Mouse (Mus musculus) adrenal gland, adult (tissue): ENCODE data around the gene Vars.
"Not testable (repeated sequence)": the region's sequence is repeated elsewhere in the genome, so short reads cannot be mapped to it uniquely, and the experiment has no call there.

Experiments used
- DNase-seq, 2 experiments: peaks; one replicate each; pipeline ENCODE4 v3.0.0; 2022 to 2023; ENCODE audit warnings: low spot score in 1 of 2; ENCODE audit not compliant: inconsistent age in 2 of 2

The Vars gene

DNA sequence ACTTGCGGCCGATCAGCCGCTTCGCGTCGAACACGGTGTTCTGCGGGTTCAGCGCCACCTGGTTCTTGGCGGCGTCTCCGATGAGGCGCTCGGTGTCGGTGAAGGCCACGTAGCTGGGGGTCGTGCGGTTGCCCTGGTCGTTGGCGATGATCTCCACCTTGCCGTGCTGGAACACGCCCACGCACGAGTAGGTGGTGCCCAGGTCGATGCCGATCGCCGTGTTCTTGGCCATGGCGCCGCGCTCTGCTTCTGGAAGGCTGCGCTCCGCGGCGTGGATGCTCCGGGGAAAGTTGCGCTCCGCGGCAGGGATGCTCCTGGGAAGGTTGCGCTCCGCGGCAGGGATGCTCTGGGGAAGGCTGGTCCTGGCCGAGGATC is 29.1 kb upstream of the Vars start:
- not testable (repeated sequence) for DNase-seq

DNA sequence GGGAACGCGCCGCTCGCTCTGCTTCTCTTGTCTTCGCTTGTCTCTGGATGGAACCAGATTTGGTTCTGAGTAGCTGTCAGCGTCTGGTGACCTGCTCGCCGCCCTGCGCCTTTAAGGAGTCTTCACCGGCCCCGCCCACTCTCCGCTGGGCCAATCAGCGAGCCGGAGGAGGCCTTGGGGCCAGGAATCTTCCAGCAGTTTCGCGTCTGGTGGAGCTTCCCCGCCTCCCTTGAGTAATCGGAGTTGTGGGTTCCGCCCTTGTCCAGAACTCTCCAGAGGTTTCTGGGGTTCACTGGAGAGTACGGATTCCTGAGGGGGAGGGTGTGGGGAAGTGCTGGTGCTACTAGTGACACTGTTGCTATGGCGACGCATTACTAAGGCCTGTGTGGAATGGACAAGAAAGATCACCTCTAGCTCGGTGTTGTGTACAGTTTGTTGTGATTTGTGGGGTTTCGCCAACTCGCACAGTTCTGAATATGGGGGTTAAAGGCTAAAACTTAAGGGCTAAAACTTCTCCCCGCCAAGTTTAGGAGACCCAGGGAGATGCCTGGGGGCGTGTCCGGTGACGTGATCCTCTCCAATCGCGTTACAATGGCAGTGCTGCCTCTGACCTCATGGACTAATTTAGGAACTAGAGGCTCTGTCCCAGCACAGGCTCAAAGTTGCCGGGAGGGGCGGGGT is 28.6 kb upstream of the Vars start, which contains the start of the genes Hspa1a and Hspa1l:
Gene Hspa1a, minus strand, starts transcription at position 88 of the 681 bp plus-strand sequence.
Gene Hspa1l, plus strand, starts transcription at position 635 of the 681 bp plus-strand sequence.
- DNase-seq = peak; percentile 92 to 97

DNA sequence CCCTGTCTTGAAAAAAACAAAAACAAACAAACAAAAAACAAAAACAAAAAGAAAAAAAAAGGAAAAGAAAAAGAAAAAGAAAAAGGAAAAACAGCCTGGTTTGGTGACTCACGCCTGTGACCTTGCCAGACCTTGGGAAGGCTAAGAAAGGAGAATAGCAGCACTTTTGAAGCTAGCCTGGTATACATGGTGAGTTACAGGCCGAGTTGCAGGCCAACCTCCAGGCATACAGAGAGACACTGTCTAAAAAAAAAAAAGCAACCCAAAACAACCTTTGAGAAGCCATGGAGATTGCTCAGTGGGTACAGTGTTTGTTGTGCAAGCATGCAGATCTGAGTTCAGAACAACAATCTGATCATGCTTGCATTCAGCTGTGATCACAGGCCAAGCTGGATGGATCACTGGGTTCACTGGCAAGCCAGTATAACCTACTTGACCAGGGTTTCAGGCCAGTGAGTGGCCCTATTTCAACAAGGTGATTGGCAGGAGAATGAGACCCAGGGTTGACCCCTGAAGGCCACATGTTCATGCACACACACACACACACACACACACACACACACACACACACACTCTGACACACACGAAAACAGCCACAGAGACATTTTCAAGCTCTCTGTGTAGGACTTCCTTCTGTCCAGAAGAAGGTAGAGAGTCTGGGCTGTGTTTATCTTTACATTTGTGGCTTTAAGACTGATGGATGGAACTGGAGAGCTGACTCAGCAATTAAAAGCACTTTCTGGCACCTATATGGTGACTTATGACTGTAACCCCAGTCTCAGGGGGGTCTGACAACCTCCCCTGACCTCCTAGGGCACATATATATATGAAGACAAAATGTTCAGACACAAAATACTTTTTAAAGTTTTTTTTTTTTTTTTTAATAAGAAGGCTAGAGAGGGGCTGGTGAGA is 24.9 kb upstream of the Vars start:
- peak in 1 of 2 experiments; percentile 84 for DNase-seq

DNA sequence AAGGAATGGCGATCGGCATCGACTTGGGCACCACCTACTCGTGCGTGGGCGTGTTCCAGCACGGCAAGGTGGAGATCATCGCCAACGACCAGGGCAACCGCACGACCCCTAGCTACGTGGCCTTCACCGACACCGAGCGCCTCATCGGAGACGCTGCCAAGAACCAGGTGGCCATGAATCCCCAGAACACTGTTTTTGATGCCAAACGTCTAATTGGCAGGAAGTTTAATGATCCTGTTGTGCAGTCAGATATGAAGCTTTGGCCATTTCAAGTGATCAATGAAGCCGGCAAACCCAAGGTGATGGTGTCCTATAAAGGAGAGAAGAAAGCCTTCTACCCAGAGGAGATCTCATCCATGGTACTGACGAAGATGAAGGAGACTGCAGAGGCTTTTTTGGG is 23.8 kb upstream of the Vars start:
- DNase-seq = peak in 1 of 2 experiments; percentile 41

DNA sequence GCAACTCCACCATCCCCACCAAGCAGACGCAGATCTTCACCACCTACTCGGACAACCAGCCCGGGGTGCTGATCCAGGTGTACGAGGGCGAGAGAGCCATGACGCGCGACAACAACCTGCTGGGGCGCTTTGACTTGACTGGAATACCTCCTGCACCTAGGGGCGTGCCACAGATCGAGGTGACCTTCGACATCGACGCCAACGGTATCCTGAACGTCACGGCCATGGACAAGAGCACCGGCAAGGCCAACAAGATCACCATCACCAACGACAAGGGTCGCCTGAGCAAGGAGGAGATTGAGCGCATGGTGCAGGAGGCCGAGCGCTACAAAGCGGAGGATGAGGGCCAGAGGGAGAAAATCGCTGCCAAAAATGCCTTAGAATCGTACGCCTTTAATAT is 22.5 kb upstream of the Vars start:
- no peak for DNase-seq

DNA sequence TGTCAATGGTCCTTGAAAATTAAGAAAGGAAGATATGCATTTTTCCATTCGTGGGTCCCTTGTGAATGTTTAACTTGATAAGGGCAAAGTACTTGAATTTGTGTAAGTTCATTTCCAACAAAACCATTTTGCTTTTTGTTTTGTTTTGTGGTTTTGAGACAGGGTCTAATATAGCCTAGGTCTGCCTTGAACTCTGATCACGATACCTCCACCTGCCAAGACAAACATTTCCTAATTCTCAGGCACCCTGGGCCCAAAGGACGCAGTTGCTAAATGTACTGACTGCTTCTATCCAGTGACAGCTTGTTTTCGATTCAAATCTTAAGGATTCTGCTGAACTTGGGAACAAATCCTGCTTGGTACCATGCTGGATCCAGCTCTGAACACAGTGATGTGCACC is 21.2 kb upstream of the Vars start:
- DNase-seq = peak in 1 of 2 experiments; percentile 49

DNA sequence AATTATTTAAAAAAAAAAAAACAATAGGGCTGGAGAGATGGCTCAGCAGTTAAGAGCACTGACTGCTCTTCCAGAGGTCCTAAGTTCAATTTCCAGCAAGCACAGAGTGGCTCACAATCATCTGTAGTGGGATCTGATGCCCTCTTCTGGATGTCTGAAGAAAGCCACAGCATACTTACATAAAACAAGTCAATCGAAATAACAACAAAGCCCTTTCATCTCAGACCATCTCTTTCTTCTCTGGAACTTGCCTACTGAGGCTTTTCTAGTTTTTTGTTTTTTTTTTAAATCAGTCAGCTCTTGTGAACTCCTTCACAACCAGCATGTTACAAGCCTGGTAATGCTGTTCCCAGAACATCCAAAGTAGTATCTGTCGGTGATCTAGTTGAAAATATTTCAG is 20.1 kb upstream of the Vars start:
- DNase-seq = peak in 1 of 2 experiments; percentile 80

DNA sequence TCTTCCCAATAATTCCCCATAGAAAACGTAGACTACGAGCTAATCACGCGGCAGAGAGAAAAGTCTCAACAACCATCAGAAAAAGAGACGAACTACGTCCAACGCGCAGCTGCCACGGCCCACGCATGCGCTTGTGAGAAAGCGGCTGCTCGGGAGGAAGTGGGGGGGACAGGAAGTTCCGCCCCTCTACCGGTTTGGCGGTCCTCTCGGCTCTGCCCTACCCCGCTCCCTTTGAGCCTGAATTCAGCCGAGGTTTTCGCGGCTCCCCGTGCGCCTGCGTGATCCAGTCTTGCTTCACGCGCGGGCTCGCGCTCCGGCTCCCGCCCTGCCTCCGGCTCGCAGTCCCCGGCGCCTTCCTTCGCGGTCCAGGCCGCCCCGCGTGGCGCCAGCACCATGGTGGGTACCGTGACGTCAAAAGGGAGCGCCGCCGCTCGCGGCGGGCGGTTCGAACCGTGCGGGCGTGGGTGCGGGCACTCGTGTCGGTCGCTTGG is 19.1 kb upstream of the Vars start, which contains the start of gene Lsm2:
Gene Lsm2, plus strand, starts transcription at position 173 of the 491 bp plus-strand sequence.
- peak; percentile 95 to 98 for DNase-seq

DNA sequence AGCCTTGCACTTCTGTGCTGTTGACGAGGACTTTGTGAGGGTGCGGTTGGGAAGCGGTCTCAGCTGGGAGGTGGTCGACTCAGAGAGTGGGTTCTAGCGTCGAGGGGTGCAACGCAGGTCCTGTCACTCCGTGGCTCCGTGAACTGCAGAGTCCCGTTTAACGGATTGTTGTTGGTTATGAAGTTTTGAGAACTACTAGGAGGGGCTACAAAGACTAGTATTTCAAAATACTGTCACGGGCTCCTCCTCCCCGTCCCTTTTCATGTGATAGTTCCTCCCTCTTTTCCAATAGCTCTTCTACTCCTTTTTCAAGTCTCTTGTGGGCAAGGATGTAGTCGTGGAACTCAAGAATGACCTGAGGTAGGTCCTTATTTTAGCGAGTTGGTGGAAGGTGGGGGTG is 18.5 kb upstream of the Vars start:
- DNase-seq = no peak

DNA sequence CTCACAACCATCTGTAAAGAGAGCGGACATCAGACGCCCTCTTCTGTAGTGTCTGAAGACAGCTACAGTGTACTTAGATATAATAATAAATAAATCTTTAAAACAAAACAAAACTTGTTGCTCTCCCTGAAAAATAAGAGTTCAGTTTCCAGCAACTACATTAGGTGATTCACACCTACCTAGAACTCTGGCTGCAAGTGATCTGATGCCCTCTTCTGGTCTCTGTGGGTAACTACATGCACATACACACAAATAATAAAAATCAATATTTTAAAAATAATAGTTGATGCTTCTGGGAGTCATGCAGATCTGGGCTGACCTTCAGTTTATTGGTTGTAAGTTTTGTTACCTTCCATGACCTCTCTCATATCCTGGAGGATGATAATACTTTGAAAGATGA is 16.6 kb upstream of the Vars start:
- peak in 1 of 2 experiments; percentile 70 for DNase-seq

DNA sequence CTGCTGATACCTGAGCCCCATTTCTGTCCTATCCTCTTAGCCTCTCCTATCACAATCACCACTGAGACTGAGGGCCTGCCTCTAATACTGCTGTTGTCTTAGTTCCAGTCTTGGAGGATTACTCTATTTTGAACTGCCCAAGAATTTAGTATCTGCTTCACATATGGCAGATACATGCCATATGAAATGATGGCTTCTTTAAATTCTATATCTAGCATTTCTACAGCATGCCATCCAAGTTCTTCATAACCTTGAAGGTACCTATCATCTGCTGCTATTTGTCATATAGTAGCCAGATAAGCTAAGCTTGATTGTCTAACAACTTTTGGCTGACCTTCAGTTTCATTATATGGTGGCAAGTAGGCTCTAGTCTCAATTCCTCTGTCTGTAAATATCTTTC is 6.0 kb upstream of the Vars start:
- no peak for DNase-seq

DNA sequence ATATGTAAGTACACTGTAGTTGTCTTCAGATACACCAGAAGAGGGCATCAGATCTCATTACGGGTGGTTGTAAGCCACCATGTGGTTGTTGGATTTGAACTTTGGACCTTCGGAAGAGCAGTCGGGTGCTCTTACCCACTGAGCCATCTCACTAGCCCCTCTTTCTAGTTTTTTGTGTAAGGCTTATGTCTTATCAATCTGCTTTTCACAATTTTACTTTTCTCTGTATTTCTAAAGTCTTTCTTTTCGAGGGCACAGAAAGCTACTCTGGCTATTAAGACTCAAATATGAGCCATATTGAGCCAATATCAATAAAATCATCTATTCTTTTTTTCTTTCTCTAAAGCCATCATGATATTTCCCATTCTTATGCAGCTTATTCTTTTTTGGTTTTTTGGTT is 5.6 kb upstream of the Vars start:
- not testable (repeated sequence) for DNase-seq

DNA sequence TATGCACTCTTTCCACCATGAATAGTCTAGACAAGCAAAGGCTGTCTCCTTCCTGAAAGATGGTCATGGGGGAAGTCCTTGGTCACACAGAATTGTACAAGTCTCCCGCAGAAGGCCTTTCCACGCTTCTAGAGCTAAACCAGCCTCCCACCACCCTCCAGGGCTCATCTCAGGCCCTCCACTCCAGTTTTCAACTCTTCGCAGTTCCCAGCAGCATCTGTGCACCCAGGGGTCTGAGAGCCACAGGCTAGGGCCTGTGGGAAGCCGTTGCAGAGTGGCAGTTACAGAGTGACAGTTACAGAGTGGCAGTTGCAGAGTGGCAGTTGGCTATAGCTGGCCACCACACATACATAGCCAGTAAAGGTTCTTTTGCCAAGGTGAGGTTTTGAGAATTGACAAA is 4.9 kb upstream of the Vars start:
- not testable (repeated sequence) for DNase-seq

DNA sequence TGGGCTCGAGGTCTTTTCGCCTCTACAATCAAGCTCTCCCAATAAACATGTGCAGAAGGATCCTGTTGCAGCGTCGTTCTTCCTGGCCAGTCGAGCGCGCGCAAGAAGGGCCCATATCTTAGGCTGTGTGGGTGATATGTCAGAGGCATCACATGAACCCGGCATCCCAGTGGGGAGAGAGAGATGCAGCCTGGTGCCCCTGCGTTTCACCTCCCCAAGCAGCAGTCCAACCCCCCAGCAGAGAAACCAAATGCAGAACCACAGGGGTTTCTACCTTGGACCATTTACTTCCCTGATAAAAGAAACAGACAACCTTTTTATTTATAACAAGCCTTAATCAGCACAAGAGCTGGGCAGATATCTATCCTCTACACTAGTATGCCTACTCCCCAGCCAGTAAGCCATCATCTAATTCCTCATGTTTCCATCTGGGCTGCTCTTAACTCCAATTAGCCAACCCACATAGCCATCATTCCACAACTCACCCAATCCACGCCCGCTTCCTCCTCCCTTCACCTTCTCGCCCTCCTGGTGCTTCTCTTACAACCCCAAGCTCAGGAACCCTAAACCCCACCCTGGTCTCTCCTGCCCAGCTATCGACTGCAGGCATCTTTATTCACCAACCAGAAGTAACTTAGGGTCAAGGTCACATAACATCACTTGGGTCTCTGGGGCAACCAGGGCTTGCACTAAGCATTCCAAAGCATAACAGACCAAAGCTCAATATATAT is 4.2 kb upstream of the Vars start:
- no peak for DNase-seq

DNA sequence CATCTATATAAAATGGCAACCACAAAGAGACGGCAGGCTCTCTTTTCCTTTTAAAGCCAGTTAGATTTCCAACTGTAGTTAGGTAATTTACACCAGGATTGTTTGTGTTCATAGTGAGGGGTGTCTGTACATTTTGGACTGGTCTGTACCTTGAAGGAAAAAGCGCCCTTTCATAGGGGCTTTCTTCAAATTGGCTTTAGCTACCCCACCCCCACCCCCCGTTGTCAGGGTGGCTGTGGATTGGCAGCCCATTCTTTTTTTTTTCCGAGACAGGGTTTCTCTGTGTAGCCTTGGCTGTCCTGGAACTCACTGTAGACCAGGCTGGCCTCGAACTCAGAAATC is 3.7 kb upstream of the Vars start:
- no peak for DNase-seq

DNA sequence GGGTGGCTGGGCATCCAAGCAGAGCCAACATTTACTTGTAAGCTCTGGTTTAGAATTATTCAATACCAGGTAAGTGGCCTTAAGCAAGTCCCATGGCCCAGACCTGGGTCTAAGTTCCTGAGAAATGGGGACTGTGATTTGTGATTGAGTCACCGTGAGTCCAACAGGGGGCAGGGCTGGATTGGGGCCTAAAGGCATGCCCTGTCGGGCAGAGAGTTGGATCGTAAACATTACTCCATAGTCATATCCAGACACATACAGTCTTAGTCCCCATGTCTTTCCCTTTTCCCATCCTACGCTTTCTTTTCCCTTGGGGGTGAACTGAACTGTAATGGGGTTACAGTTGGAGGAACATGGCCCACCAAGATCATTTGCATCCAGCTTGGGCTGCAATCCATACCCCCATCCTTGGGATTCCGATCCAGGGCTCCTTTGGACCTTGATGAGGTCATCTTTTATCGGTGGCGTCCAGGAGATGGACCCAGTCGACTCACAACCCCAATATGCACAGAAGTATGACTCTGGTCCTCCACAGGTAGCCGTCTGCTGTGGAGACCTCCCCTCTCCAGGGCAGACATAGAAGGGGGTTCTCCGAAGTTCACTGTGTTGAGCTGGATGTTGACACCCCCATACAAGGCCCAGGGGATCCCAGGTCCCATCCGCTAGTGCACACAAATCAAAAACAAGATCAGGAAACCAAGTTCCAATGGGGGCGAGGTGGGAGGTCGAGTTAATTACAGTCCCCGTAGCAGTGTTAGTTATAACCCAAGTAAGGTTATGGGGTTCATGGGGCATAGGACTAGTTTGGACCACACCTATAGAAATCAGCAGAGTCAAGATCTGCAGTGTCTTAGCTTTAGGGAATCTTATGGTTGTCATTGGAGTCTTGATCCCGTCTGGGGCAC is 2.0 kb upstream of the Vars start:
- DNase-seq = no peak

DNA sequence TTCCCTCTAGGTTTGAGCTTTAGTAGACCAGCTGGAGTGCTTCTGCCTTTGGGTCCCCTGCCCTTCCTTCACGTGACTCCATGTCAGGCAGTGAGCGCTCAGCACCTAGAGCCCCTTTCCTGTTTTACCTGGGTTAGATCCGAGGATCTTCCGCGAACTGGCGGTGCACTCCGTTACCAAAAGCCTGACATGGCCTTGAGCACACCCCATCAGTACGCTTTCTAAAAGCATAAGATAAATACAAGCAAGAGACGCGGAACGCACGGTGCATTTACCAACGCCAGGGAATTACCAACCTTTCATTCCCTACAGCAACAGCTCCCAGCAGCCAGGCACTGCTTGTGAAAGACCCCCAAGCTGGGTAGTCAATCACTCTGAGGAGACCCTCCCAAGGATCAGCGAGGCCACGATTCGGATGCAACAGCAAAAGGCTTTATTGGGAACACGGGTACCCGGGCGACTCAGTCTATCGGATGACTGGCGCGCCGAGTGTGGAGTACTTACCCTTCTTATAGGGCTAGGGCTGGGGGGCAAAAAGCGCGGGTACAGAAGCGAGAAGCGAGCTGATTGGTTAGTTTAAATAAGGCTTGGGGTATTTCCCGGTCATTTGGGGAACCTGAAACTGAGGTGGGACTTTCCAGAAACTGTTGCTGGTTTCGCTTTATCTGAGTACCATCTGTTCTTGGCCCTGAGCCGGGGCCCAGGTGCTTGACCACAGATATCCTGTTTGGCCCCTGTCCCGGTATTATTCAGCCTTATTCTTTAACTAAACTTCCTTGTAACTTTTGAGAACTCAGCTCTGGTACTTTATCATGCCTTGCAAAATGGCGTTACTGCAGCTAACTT is 693 bp upstream of the Vars start:
- not testable (repeated sequence) for DNase-seq

DNA sequence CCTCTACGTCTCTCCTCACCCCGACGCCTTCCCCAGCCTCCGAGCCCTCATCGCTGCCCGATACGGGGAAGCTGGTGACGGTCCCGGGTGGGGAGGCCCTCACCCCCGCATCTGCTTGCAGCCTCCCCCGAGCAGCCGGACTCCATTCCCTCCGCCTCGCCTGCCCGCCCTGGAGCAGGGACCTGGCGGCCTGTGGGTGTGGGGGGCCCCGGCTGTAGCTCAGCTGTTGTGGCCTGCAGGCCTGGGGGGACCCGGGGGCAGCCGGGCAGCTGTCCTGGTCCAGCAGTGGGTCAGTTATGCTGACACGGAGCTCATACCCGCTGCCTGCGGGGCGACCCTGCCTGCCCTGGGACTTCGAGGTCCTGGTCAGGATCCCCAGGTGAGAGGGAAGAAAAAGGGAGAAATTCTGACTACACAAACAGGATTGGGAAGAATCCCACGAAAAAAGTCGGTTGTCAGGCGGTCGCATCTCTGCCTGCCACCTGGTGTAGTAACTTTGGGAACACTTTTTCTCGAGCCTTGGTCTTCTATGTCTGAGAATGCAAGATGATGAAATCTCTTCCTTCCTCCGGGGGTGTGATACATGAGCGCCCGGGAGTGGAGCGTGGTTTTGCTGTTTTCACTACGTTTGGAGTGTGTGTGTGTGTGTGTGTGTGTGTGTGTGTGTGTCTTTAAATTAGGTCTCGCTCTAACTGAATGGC is 815 bp downstream of the Vars start:
- DNase-seq = no peak
